Mouse (Mus musculus) thymus, adult 2 months (tissue): Measurements from ENCODE around the gene Zfp146. TPM values are rescaled to one million over a fixed set of nuclear protein-coding genes. Genes with fewer than 3 reads are reported as not detected.

ENCODE experiments used
- DNase-seq: peaks from one replicate; pipeline ENCODE4 v3.0.0; 2021
- H3K27ac ChIP-seq: fragments of 200-500 bp; 2 replicates; pipeline ENCODE4 v1.5.1; 2012; ENCODE audit warnings: low read length, control low read depth; ENCODE audit not compliant: control insufficient read depth, insufficient read depth
- H3K27me3 ChIP-seq: fragments of 200-500 bp; 2 replicates; pipeline ENCODE4 v1.6.1; 2012; ENCODE audit warnings: mild to moderate bottlenecking, low read length, moderate library complexity, mixed read lengths; ENCODE audit not compliant: control insufficient read depth, insufficient read depth
- H3K36me3 ChIP-seq: fragments of 200-500 bp; 2 replicates; pipeline ENCODE4 v1.6.1; 2012; ENCODE audit warnings: mild to moderate bottlenecking, low read length, moderate library complexity; ENCODE audit not compliant: control insufficient read depth, insufficient read depth
- H3K4me1 ChIP-seq: fragments of 200-500 bp; replicated peaks from 2 replicates; pipeline ENCODE4 v1.6.1; 2012; ENCODE audit warnings: low read length; ENCODE audit not compliant: control insufficient read depth, insufficient read depth
- H3K4me3 ChIP-seq: fragments of 200-500 bp; 2 replicates; pipeline ENCODE4 v1.5.1; 2012; ENCODE audit warnings: mild to moderate bottlenecking, low read length, control low read depth, moderate library complexity; ENCODE audit not compliant: control insufficient read depth, insufficient read depth
- CTCF ChIP-seq: fragments of 200-500 bp; IDR thresholded peaks from 2 replicates; pipeline ENCODE4 v1.5.1; 2012; ENCODE audit warnings: mild to moderate bottlenecking, control low read depth, low read length, moderate library complexity, borderline replicate concordance; ENCODE audit not compliant: control insufficient read depth, poor library complexity, insufficient read depth; ENCODE audit errors: extremely low read depth
- POLR2A ChIP-seq: fragments of 200-500 bp; IDR thresholded peaks from 2 replicates; pipeline ENCODE4 v1.6.1; 2012; ENCODE audit warnings: mild to moderate bottlenecking, low read length, control low read depth, moderate library complexity; ENCODE audit not compliant: control insufficient read depth, poor library complexity, insufficient read depth; ENCODE audit errors: extremely low read depth
- WGBS: fragments of 180-500 bp; shearing (Covaris S2); methylation state at CpG from one replicate; pipeline ENCODE4 v1.1.7; 2018; 5-methylcytosine and 5-hydroxymethylcytosine counted together
- polyA plus RNA-seq: library from polyadenylated mRNA; depleted of rRNA; stranded (reverse); fragments of >200 nt; gene quantifications from 2 replicates; pipeline ENCODE4 v1.2.3, GENCODE M21; 2012

Zfp146 gene
- polyA plus RNA-seq, 1 experiment, result 18.6 TPM

- H3K27me3 ChIP-seq, result no peaks in the 10 kb centered on the region
- no peak overlapping the region for H3K27ac ChIP-seq
- 98% methylated on average over 3 of the region's 3 CpGs for WGBS
- H3K36me3 ChIP-seq, result peaks cover 20% of the 10 kb centered on the region
- TF ChIP-seq CTCF (no peak), POLR2A (no peak)
- DNase-seq, result no peak
- H3K4me3 ChIP-seq, result no peak overlapping the region
- no peaks in the 10 kb centered on the region for H3K4me1 ChIP-seq
Measured at GRCm38 (mm10) chr7:30155507-30155906, 14.0 kb downstream of the Zfp146 start.

GRCm38 (mm10) chr7:30154040-30154439 lies 15.5 kb downstream of the Zfp146 start:
- TF ChIP-seq CTCF, result no peak
- TF ChIP-seq POLR2A, result no peak
- Histone ChIP-seq H3K36me3 (peaks cover 9% of the 10 kb centered on the region), H3K4me1 (no peaks in the 10 kb centered on the region), H3K4me3 (no peak overlapping the region), H3K27ac (no peak overlapping the region), H3K27me3 (no peaks in the 10 kb centered on the region)
- no peak for DNase-seq
- 89% methylated on average over 1 of the region's 1 CpGs for WGBS

- TF ChIP-seq CTCF (no peak), POLR2A (no peak)
- no peaks in the 10 kb centered on the region for H3K36me3 ChIP-seq
- H3K4me3 ChIP-seq, result no peak overlapping the region
- H3K27ac ChIP-seq, result no peak overlapping the region
- no peak for DNase-seq
- H3K27me3 ChIP-seq, result no peaks in the 10 kb centered on the region
- WGBS, result 97% methylated on average over 5 of the region's 5 CpGs
- H3K4me1 ChIP-seq, result peaks cover 5% of the 10 kb centered on the region; the same call in 1 of the 2 replicates
Measured at GRCm38 (mm10) chr7:30147011-30147410, 22.5 kb downstream of the Zfp146 start.

- Histone ChIP-seq H3K4me3 (peak overlapping the region; percentile 54), H3K36me3 (no peaks in the 10 kb centered on the region), H3K4me1 (peaks cover 5% of the 10 kb centered on the region; the same call in 1 of the 2 replicates), H3K27ac (no peak overlapping the region), H3K27me3 (no peaks in the 10 kb centered on the region)
- peak; percentile 53 for DNase-seq
- TF ChIP-seq CTCF (no peak), POLR2A (no peak)
- 2% methylated on average over 35 of the region's 35 CpGs for WGBS
Measured at GRCm38 (mm10) chr7:30143555-30144209, 25.9 kb downstream of the Zfp146 start.

- DNase-seq, result no peak
- H3K27ac ChIP-seq, result no peak overlapping the region
- TF ChIP-seq CTCF, result no peak
- no peak for TF ChIP-seq POLR2A
- WGBS, result 14% methylated on average over 8 of the region's 8 CpGs
- H3K27me3 ChIP-seq, result no peaks in the 10 kb centered on the region
- peak overlapping the region; percentile 54 for H3K4me3 ChIP-seq
- H3K36me3 ChIP-seq, result no peaks in the 10 kb centered on the region
- peaks cover 5% of the 10 kb centered on the region; the same call in 1 of the 2 replicates for H3K4me1 ChIP-seq
Measured at GRCm38 (mm10) chr7:30143170-30143554, 26.4 kb downstream of the Zfp146 start.

GRCm38 (mm10) chr7:30136826-30137225 lies 32.7 kb downstream of the Zfp146 start:
- DNase-seq, result no peak
- 97% methylated on average over 10 of the region's 10 CpGs for WGBS
- Histone ChIP-seq H3K27me3 (no peaks in the 10 kb centered on the region), H3K27ac (no peak overlapping the region), H3K4me3 (no peak overlapping the region), H3K36me3 (peaks cover 36% of the 10 kb centered on the region), H3K4me1 (no peaks in the 10 kb centered on the region)
- TF ChIP-seq POLR2A (no peak), CTCF (no peak)
